Mouse (Mus musculus) liver, embryonic 11.5 days (tissue): ENCODE results near the gene Ksr1. TPM values are rescaled to one million over a fixed set of nuclear protein-coding genes. Genes with fewer than 3 reads are reported as not detected.

Experiments
- ATAC-seq: fragments of 200-750 bp; cut with Nextera tagmentation; replicated peaks from 2 replicates; pipeline ENCODE4 v1.8.0; 2017; ENCODE audit warnings: moderate number of reproducible peaks, mild to moderate bottlenecking, moderate TSS enrichment, moderate library complexity; ENCODE audit not compliant: low FRiP score
- DNase-seq: peaks from one replicate; pipeline ENCODE4 v3.0.0-alpha.2; 2017; ENCODE audit warnings: low spot score
- H3K27ac ChIP-seq: fragments of 300-500 bp; sonication (generic); 2 replicates; pipeline ENCODE4 v1.5.1; 2014; ENCODE audit warnings: mild to moderate bottlenecking, low read depth, low read length, control low read depth
- H3K27me3 ChIP-seq: fragments of 300-500 bp; sonication (generic); replicated peaks from 2 replicates; pipeline ENCODE4 v1.6.1; 2014; ENCODE audit warnings: low read length, mixed read lengths; ENCODE audit not compliant: control insufficient read depth, insufficient read depth
- H3K36me3 ChIP-seq: fragments of 300-500 bp; sonication (generic); 2 replicates; pipeline ENCODE4 v1.6.1; 2014; ENCODE audit warnings: mild to moderate bottlenecking, low read length, moderate library complexity, mixed read lengths; ENCODE audit not compliant: control insufficient read depth, insufficient read depth
- H3K4me1 ChIP-seq: fragments of 300-500 bp; sonication (generic); replicated peaks from 2 replicates; pipeline ENCODE4 v1.6.1; 2014; ENCODE audit warnings: low read length, mixed read lengths; ENCODE audit not compliant: control insufficient read depth, insufficient read depth
- H3K4me2 ChIP-seq: fragments of 300-500 bp; sonication (generic); 2 replicates; pipeline ENCODE4 v1.6.1; 2014; ENCODE audit warnings: mild to moderate bottlenecking, control low read depth, moderate library complexity
- H3K4me3 ChIP-seq: fragments of 300-500 bp; sonication (generic); 2 replicates; pipeline ENCODE4 v1.5.1; 2014; ENCODE audit warnings: low read depth, low read length, control low read depth
- H3K9ac ChIP-seq: fragments of 300-500 bp; sonication (generic); 2 replicates; pipeline ENCODE4 v1.6.1; 2014; ENCODE audit warnings: low read depth, low read length, control low read depth
- H3K9me3 ChIP-seq: fragments of 300-500 bp; sonication (generic); 2 replicates; pipeline ENCODE4 v1.6.1; 2016; ENCODE audit warnings: low read length, inconsistent platforms, mixed read lengths; ENCODE audit not compliant: control insufficient read depth
- WGBS: fragments of 180-500 bp; shearing (Covaris S2); extraction: QIAGEN DNeasy Blood & Tissue Kit; methylation state at CpG from one replicate; pipeline ENCODE4 v1.1.7; 2014; 5-methylcytosine and 5-hydroxymethylcytosine counted together
- polyA plus RNA-seq: library from polyadenylated mRNA; unstranded; fragments of >200 nt; fragmentation: Nextera tagmentation; extraction: Ambion mirVana; gene quantifications from 2 replicates; pipeline ENCODE4 v1.2.1, GENCODE M21; 2014

Ksr1 gene
- polyA plus RNA-seq, 1 experiment from 2014 or later: 5.0 TPM

- Histone ChIP-seq H3K27ac (no peak overlapping the region), H3K4me2 (no peak overlapping the region)
- no peak for DNase-seq
Observed at GRCm38 (mm10) chr11:78985505-78985904, 160.7 kb downstream of the Ksr1 start.

GRCm38 (mm10) chr11:78984483-78985177 lies 161.6 kb downstream of the Ksr1 start, which contains the start of gene Lgals9:
Lgals9 (minus strand) TSS chr11:78984946.
- Histone ChIP-seq H3K36me3 (no peaks in the 10 kb centered on the region), H3K4me1 (peaks cover 19% of the 10 kb centered on the region), H3K4me2 (peak within 1 kb of the TSS; percentile 51), H3K27me3 (no peaks in the 10 kb centered on the region), H3K27ac (no peak within 1 kb of the TSS), H3K9me3 (peaks cover 2% of the 10 kb centered on the region; the same call in 1 of the 2 replicates), H3K9ac (0 out of 2 replicates have a peak within 1 kb of the TSS, but pooled peaks have one; percentile 13), H3K4me3 (peak within 1 kb of the TSS; percentile 34)
- 33% methylated on average over 10 of the region's 10 CpGs for WGBS
- DNase-seq (no peak), ATAC-seq (peak; percentile 27)

More at GRCm38 (mm10) chr11:78985505-78985904, 160.7 kb downstream of the Ksr1 start:
- Histone ChIP-seq H3K9me3 (peaks cover 7% of the 10 kb centered on the region; the same call in 1 of the 2 replicates), H3K4me1 (peaks cover 15% of the 10 kb centered on the region), H3K9ac (no peak overlapping the region), H3K4me3 (no peak overlapping the region), H3K27me3 (no peaks in the 10 kb centered on the region), H3K36me3 (no peaks in the 10 kb centered on the region)
- no peak for ATAC-seq

- WGBS: 70% methylated on average over 7 of the region's 7 CpGs
Observed at GRCm38 (mm10) chr11:78983539-78983938, 162.7 kb downstream of the Ksr1 start.

GRCm38 (mm10) chr11:78982513-78983291 lies 163.5 kb downstream of the Ksr1 start:
- peak overlapping the region; percentile 67 for H3K27ac ChIP-seq
- DNase-seq (no peak), ATAC-seq (no peak)
- 58% methylated on average over 12 of the region's 12 CpGs for WGBS
- H3K4me3 ChIP-seq: no peak overlapping the region
- H3K4me2 ChIP-seq: peak overlapping the region; percentile 51
- H3K36me3 ChIP-seq: no peaks in the 10 kb centered on the region
- no peaks in the 10 kb centered on the region for H3K9me3 ChIP-seq
- H3K4me1 ChIP-seq: peaks cover 19% of the 10 kb centered on the region
- no peaks in the 10 kb centered on the region for H3K27me3 ChIP-seq
- no peak overlapping the region for H3K9ac ChIP-seq

More at GRCm38 (mm10) chr11:78983539-78983938, 162.7 kb downstream of the Ksr1 start:
- no peak for ATAC-seq
- H3K9me3 ChIP-seq: no peaks in the 10 kb centered on the region
- no peaks in the 10 kb centered on the region for H3K27me3 ChIP-seq
- H3K4me2 ChIP-seq: peak overlapping the region; percentile 51
- no peaks in the 10 kb centered on the region for H3K36me3 ChIP-seq
- no peak for DNase-seq
- H3K4me3 ChIP-seq: peak overlapping the region; percentile 34
- H3K4me1 ChIP-seq: peaks cover 19% of the 10 kb centered on the region
- H3K9ac ChIP-seq: no peak overlapping the region
- H3K27ac ChIP-seq: no peak overlapping the region

GRCm38 (mm10) chr11:78982042-78982441 lies 164.2 kb downstream of the Ksr1 start:
- no peak for DNase-seq
- ATAC-seq: peak; percentile 78
- Histone ChIP-seq H3K4me2 (no peak overlapping the region), H3K4me3 (no peak overlapping the region), H3K27ac (0 out of 2 replicates have a peak overlapping the region, but pooled peaks have one; percentile 67), H3K9ac (no peak overlapping the region), H3K4me1 (peaks cover 19% of the 10 kb centered on the region), H3K27me3 (no peaks in the 10 kb centered on the region), H3K36me3 (no peaks in the 10 kb centered on the region), H3K9me3 (no peaks in the 10 kb centered on the region)
- 67% methylated on average over 2 of the region's 2 CpGs for WGBS

GRCm38 (mm10) chr11:78980083-78980634 lies 166.0 kb downstream of the Ksr1 start:
- H3K4me3 ChIP-seq: no peak overlapping the region
- H3K9me3 ChIP-seq: no peaks in the 10 kb centered on the region
- no peak overlapping the region for H3K4me2 ChIP-seq
- 0 out of 2 replicates have a peak overlapping the region, but pooled peaks have one; percentile 9 for H3K27ac ChIP-seq
- H3K27me3 ChIP-seq: no peaks in the 10 kb centered on the region
- H3K36me3 ChIP-seq: no peaks in the 10 kb centered on the region
- H3K4me1 ChIP-seq: peaks cover 18% of the 10 kb centered on the region
- DNase-seq (no peak), ATAC-seq (peak; percentile 44; the same call in 1 of the 2 replicates)
- no peak overlapping the region for H3K9ac ChIP-seq
- 51% methylated on average over 4 of the region's 4 CpGs for WGBS

- H3K4me3 ChIP-seq: no peak overlapping the region
- ATAC-seq: no peak
- H3K9ac ChIP-seq: no peak overlapping the region
- H3K4me2 ChIP-seq: no peak overlapping the region
- no peak overlapping the region for H3K27ac ChIP-seq
- H3K4me1 ChIP-seq: peaks cover 12% of the 10 kb centered on the region
- 85% methylated on average over 12 of the region's 12 CpGs for WGBS
- no peaks in the 10 kb centered on the region for H3K9me3 ChIP-seq
- DNase-seq: no peak
- no peaks in the 10 kb centered on the region for H3K36me3 ChIP-seq
- no peaks in the 10 kb centered on the region for H3K27me3 ChIP-seq
Observed at GRCm38 (mm10) chr11:78978176-78979019, 167.8 kb downstream of the Ksr1 start.
